Mouse (Mus musculus) layer of hippocampus, adult 2 months (tissue): ENCODE data around the gene Lad1. TPM values are rescaled to one million over a fixed set of nuclear protein-coding genes. Genes with fewer than 3 reads are reported as not detected.

Experiments used
- DNase-seq, 2 experiments: peaks; one replicate each; pipeline ENCODE4 v3.0.0; 2022; ENCODE audit warnings: low spot score in 2 of 2
- H3K27ac ChIP-seq: fragments of 200-600 bp; 2 replicates; pipeline ENCODE4 v1.8.1; 2022
- H3K4me3 ChIP-seq: fragments of 200-600 bp; 2 replicates; pipeline ENCODE4 v1.8.1; 2022; ENCODE audit warnings: mild to moderate bottlenecking
- CTCF ChIP-seq: fragments of 200-600 bp; conservative IDR thresholded peaks from 2 replicates; pipeline ENCODE4 v1.8.1; 2022; ENCODE audit warnings: antibody characterized with exemption, mild to moderate bottlenecking, moderate library complexity
- long read RNA-seq, 2 experiments: library from polyadenylated mRNA; stranded (forward); transcript quantifications; one replicate each; pipeline ENCODE4 v2.0.0; 2021; ENCODE audit warnings: borderline mapping rate in 2 of 2
- total RNA-seq, 2 experiments: library from RNA; stranded (reverse); gene quantifications; 2 replicates each; pipeline ENCODE4 v1.2.3; 2021

The Lad1 gene
- 1 to 10 TPM in 1 of 2 experiments, under 1 TPM in 1; 0.97 to 1.3 TPM for total RNA-seq
- long read RNA-seq, experiment 1 = 0 reads
- long read RNA-seq, experiment 2, partial matches to known transcripts = 0 of 3 reads
- long read RNA-seq, experiment 2, other reads (novel, unspliced or antisense) = 0 of 3 reads

- no peak for TF ChIP-seq CTCF
- DNase-seq = no peak
- Histone ChIP-seq H3K27ac (no peak within 1 kb of the TSS), H3K4me3 (peak within 1 kb of the TSS; percentile 45)
These were observed at the start of gene Lad1 for GRCm38 (mm10) chr1:135818481-135819086. TSS of gene Lad1 (plus strand) at chr1:135818598.

- TF ChIP-seq CTCF = no peak
- no peak overlapping the region for H3K4me3 ChIP-seq
- peak overlapping the region; percentile 3; the same call in 1 of the 2 replicates for H3K27ac ChIP-seq
- no peak for DNase-seq
These were observed 48.2 kb upstream of the Lad1 start for GRCm38 (mm10) chr1:135770237-135770636.

GRCm38 (mm10) chr1:135770896-135771572, 47.4 kb upstream of the Lad1 start:
- TF ChIP-seq CTCF = no peak
- DNase-seq = no peak
- Histone ChIP-seq H3K4me3 (no peak overlapping the region), H3K27ac (no peak overlapping the region; the same call in 1 of the 2 replicates)

GRCm38 (mm10) chr1:135771573-135771970, 46.8 kb upstream of the Lad1 start:
- DNase-seq = no peak
- TF ChIP-seq CTCF = no peak
- H3K27ac ChIP-seq = no peak overlapping the region; the same call in 1 of the 2 replicates
- no peak overlapping the region for H3K4me3 ChIP-seq

- no peak overlapping the region for H3K27ac ChIP-seq
- no peak for TF ChIP-seq CTCF
- H3K4me3 ChIP-seq = no peak overlapping the region
- no peak for DNase-seq
These were observed 41.8 kb upstream of the Lad1 start for GRCm38 (mm10) chr1:135776596-135776995.

GRCm38 (mm10) chr1:135777046-135777445, 41.4 kb upstream of the Lad1 start:
- Histone ChIP-seq H3K4me3 (no peak overlapping the region), H3K27ac (no peak overlapping the region)
- no peak for DNase-seq
- no peak for TF ChIP-seq CTCF

- no peak within 1 kb of the TSS for H3K4me3 ChIP-seq
- peak within 1 kb of the TSS; percentile 51; the same call in 1 of the 2 replicates for H3K27ac ChIP-seq
- DNase-seq = no peak
- TF ChIP-seq CTCF = no peak
These were observed 39.4 kb upstream of the Lad1 start, which contains the start of gene Tnni1 for GRCm38 (mm10) chr1:135778780-135779535. TSS of gene Tnni1 (plus strand) at chr1:135779434.

- H3K4me3 ChIP-seq = no peak overlapping the region
- H3K27ac ChIP-seq = peak overlapping the region; percentile 63
- no peak for TF ChIP-seq CTCF
- no peak for DNase-seq
These were observed 37.7 kb upstream of the Lad1 start for GRCm38 (mm10) chr1:135780649-135781048.

GRCm38 (mm10) chr1:135781220-135781619, 37.2 kb upstream of the Lad1 start:
- H3K27ac ChIP-seq = peak overlapping the region; percentile 63; the same call in 1 of the 2 replicates
- no peak overlapping the region for H3K4me3 ChIP-seq
- DNase-seq = peak; percentile 65 to 73
- TF ChIP-seq CTCF = peak; percentile 87

- TF ChIP-seq CTCF = no peak
- DNase-seq = no peak
- Histone ChIP-seq H3K27ac (peak overlapping the region; percentile 81), H3K4me3 (no peak overlapping the region)
These were observed 35.6 kb upstream of the Lad1 start for GRCm38 (mm10) chr1:135782816-135783215.

GRCm38 (mm10) chr1:135787799-135788198, 30.6 kb upstream of the Lad1 start:
- H3K4me3 ChIP-seq = no peak overlapping the region
- peak; percentile 76 for TF ChIP-seq CTCF
- H3K27ac ChIP-seq = no peak overlapping the region
- peak in 1 of 2 experiments; percentile 76 for DNase-seq

- no peak overlapping the region for H3K27ac ChIP-seq
- TF ChIP-seq CTCF = peak; percentile 67
- no peak for DNase-seq
- no peak overlapping the region for H3K4me3 ChIP-seq
These were observed 29.7 kb upstream of the Lad1 start for GRCm38 (mm10) chr1:135788708-135789107.

GRCm38 (mm10) chr1:135789815-135790214, 28.6 kb upstream of the Lad1 start:
- DNase-seq = peak in 1 of 2 experiments; percentile 79

More at GRCm38 (mm10) chr1:135789815-135790214, 28.6 kb upstream of the Lad1 start:
- TF ChIP-seq CTCF = peak; percentile 95
- Histone ChIP-seq H3K4me3 (no peak overlapping the region), H3K27ac (no peak overlapping the region)
